Mouse (Mus musculus) thymus, adult 2 months (tissue): ENCODE results near the gene Cdh13.

Experiments used
- CTCF ChIP-seq: fragments of 200-500 bp; IDR thresholded peaks from 2 replicates; pipeline ENCODE4 v1.5.1; 2012; ENCODE audit warnings: mild to moderate bottlenecking, control low read depth, low read length, moderate library complexity, borderline replicate concordance; ENCODE audit not compliant: control insufficient read depth, poor library complexity, insufficient read depth; ENCODE audit errors: extremely low read depth
- POLR2A ChIP-seq: fragments of 200-500 bp; IDR thresholded peaks from 2 replicates; pipeline ENCODE4 v1.6.1; 2012; ENCODE audit warnings: mild to moderate bottlenecking, low read length, control low read depth, moderate library complexity; ENCODE audit not compliant: control insufficient read depth, poor library complexity, insufficient read depth; ENCODE audit errors: extremely low read depth

- TF ChIP-seq CTCF (no peak), POLR2A (no peak)
Observed at GRCm38 (mm10) chr8:118711631-118712030, 428.1 kb downstream of the Cdh13 start.
